Mouse (Mus musculus): ENCODE results near the gene Krtap31-2. TPM values are rescaled to one million over a fixed set of nuclear protein-coding genes. Genes with fewer than 3 reads are reported as not detected.

The Krtap31-2 gene
- polyA plus RNA-seq, 1 experiment from 2014 or later: not detected

Other genes with a start within 250 kb of the Krtap31-2 start
- gene Gm14190, start 245.6 kb upstream of the Krtap31-2 start, polyA plus RNA-seq (2015; fragmentation: Nextera tagmentation; extraction: Ambion mirVana): not detected in 2 replicates
- gene Gm14180, start 202.0 kb upstream of the Krtap31-2 start, polyA plus RNA-seq (2015; fragmentation: Nextera tagmentation; extraction: Ambion mirVana): not detected in 2 replicates
- gene Gm11595, start 163.4 kb upstream of the Krtap31-2 start, polyA plus RNA-seq (2015; fragmentation: Nextera tagmentation; extraction: Ambion mirVana): not detected in 2 replicates
- gene Krtap4-8, start 155.6 kb upstream of the Krtap31-2 start, polyA plus RNA-seq (2015; fragmentation: Nextera tagmentation; extraction: Ambion mirVana): not detected in 2 replicates
- not detected in 2 replicates for gene Krtap4-9, start 151.1 kb upstream of the Krtap31-2 start, polyA plus RNA-seq (2015; fragmentation: Nextera tagmentation; extraction: Ambion mirVana)
- gene Gm11596, start 142.8 kb upstream of the Krtap31-2 start, polyA plus RNA-seq (2015; fragmentation: Nextera tagmentation; extraction: Ambion mirVana): not detected in 2 replicates
- not detected in 2 replicates for gene Gm11569, start 137.4 kb upstream of the Krtap31-2 start, polyA plus RNA-seq (2015; fragmentation: Nextera tagmentation; extraction: Ambion mirVana)
- gene Gm11554, start 131.8 kb upstream of the Krtap31-2 start, polyA plus RNA-seq (2015; fragmentation: Nextera tagmentation; extraction: Ambion mirVana): not detected in 2 replicates
- gene Krtap4-13, start 126.4 kb upstream of the Krtap31-2 start, polyA plus RNA-seq (2015; fragmentation: Nextera tagmentation; extraction: Ambion mirVana): not detected in 2 replicates
- gene Gm11564, start 120.6 kb upstream of the Krtap31-2 start, polyA plus RNA-seq (2015; fragmentation: Nextera tagmentation; extraction: Ambion mirVana): not detected in 2 replicates
- not detected in 2 replicates for gene 2300003K06Rik, start 98.2 kb upstream of the Krtap31-2 start, polyA plus RNA-seq (2015; fragmentation: Nextera tagmentation; extraction: Ambion mirVana)
- gene Krtap4-16, start 84.7 kb upstream of the Krtap31-2 start, polyA plus RNA-seq (2015; fragmentation: Nextera tagmentation; extraction: Ambion mirVana): not detected in 2 replicates
- not detected in 2 replicates for gene Gm11568, start 78.4 kb upstream of the Krtap31-2 start, polyA plus RNA-seq (2015; fragmentation: Nextera tagmentation; extraction: Ambion mirVana)
- gene Gm11559, start 71.8 kb upstream of the Krtap31-2 start, polyA plus RNA-seq (2015; fragmentation: Nextera tagmentation; extraction: Ambion mirVana): not detected in 2 replicates
- gene Krtap9-1, start 62.9 kb upstream of the Krtap31-2 start, polyA plus RNA-seq (2015; fragmentation: Nextera tagmentation; extraction: Ambion mirVana): not detected in 2 replicates
- gene Gm11567, start 57.1 kb upstream of the Krtap31-2 start, polyA plus RNA-seq (2015; fragmentation: Nextera tagmentation; extraction: Ambion mirVana): not detected in 2 replicates
- not detected in 2 replicates for gene Krtap31-1, start 28.4 kb upstream of the Krtap31-2 start, polyA plus RNA-seq (2015; fragmentation: Nextera tagmentation; extraction: Ambion mirVana)
- gene Gm11565, start 21.5 kb upstream of the Krtap31-2 start, polyA plus RNA-seq (2015; fragmentation: Nextera tagmentation; extraction: Ambion mirVana): not detected in 2 replicates
- not detected in 2 replicates for gene Krtap9-5, start 12.2 kb downstream of the Krtap31-2 start, polyA plus RNA-seq (2015; fragmentation: Nextera tagmentation; extraction: Ambion mirVana)
- gene Krtap29-1, start 42.8 kb downstream of the Krtap31-2 start, polyA plus RNA-seq (2015; fragmentation: Nextera tagmentation; extraction: Ambion mirVana): not detected in 2 replicates
- 0.10 TPM in 2 replicates for gene Krtap16-1, start 50.3 kb downstream of the Krtap31-2 start, polyA plus RNA-seq (2015; fragmentation: Nextera tagmentation; extraction: Ambion mirVana)
- gene Krtap17-1, start 57.7 kb downstream of the Krtap31-2 start, polyA plus RNA-seq (2015; fragmentation: Nextera tagmentation; extraction: Ambion mirVana): 1.2 and 1.5 TPM in 2 replicates
- not detected in 2 replicates for gene Krt33a, start 79.9 kb downstream of the Krtap31-2 start, polyA plus RNA-seq (2015; fragmentation: Nextera tagmentation; extraction: Ambion mirVana)
- 0.13 TPM in 1 of 2 replicates, not detected in the other for gene Krt33b, start 93.6 kb downstream of the Krtap31-2 start, polyA plus RNA-seq (2015; fragmentation: Nextera tagmentation; extraction: Ambion mirVana)
- gene Krt34, start 105.3 kb downstream of the Krtap31-2 start, polyA plus RNA-seq (2015; fragmentation: Nextera tagmentation; extraction: Ambion mirVana): not detected in 2 replicates
- not detected in 2 replicates for gene Krt31, start 114.3 kb downstream of the Krtap31-2 start, polyA plus RNA-seq (2015; fragmentation: Nextera tagmentation; extraction: Ambion mirVana)
- gene Krt32, start 151.9 kb downstream of the Krtap31-2 start, polyA plus RNA-seq (2015; fragmentation: Nextera tagmentation; extraction: Ambion mirVana): not detected in 2 replicates
- gene Krt35, start 159.9 kb downstream of the Krtap31-2 start, polyA plus RNA-seq (2015; fragmentation: Nextera tagmentation; extraction: Ambion mirVana): not detected in 2 replicates
- not detected in 2 replicates for gene Krt36, start 169.3 kb downstream of the Krtap31-2 start, polyA plus RNA-seq (2015; fragmentation: Nextera tagmentation; extraction: Ambion mirVana)
- gene Krt13, start 185.3 kb downstream of the Krtap31-2 start, polyA plus RNA-seq (2015; fragmentation: Nextera tagmentation; extraction: Ambion mirVana): 0.09 TPM in 1 of 2 replicates, not detected in the other
- gene Krt15, start 199.6 kb downstream of the Krtap31-2 start, polyA plus RNA-seq (2015; fragmentation: Nextera tagmentation; extraction: Ambion mirVana): 0.49 and 1.3 TPM in 2 replicates
- gene Krt19, start 212.4 kb downstream of the Krtap31-2 start, polyA plus RNA-seq (2015; fragmentation: Nextera tagmentation; extraction: Ambion mirVana): 2.0 and 2.4 TPM in 2 replicates

Measured in hindbrain, embryonic 15.5 days (tissue).